Mouse (Mus musculus): ENCODE measurements around the gene Atat1.

GRCm38 (mm10) chr17:35866911-35867890 is 42.7 kb downstream of the Atat1 start:
- TF ChIP-seq CTCF (IDR thresholded peaks at IDR 0.05; ENCODE audit: insufficient read depth, low read depth, low read length) (no peak), POLR2A (IDR thresholded peaks at IDR 0.05; ENCODE audit: insufficient read depth, low read depth, low read length) (no peak)

Measured in olfactory bulb, adult 2 months (tissue).